In the genomic region with DNA sequence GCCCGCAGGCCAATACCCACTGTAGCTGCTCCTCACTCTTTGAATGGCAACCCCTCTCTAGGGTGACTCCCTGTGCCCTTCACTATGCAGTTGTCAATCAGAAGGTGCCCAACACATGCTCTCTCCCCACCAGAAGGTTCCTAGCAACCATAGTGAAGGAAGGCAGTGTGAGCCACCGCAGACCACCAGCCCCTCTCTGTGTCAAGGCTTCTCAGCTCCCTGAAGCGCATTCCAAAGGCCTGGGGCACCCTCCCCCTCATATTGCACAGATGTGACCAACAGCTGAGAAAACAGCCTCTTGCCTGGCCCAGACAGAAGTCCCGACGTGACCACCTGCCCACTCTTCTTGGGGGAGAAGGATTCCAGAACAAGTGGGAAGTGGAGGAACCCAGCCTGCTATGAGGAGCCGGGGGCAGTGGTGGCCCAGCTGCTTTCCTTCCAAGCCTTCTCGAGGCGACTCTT, we compare ENCODE assay signal across 8 mouse cellular contexts. TPM values are rescaled to one million over a fixed set of nuclear protein-coding genes. Genes with fewer than 3 reads are reported as not detected.
A peak's percentile ranks its signal among the peaks of the same experiment; 100 is the strongest.
DNase-seq lines count a peak whose midpoint lies in the region; ATAC-seq and TF ChIP-seq lines count a peak whose summit lies in the region.

No protein-coding gene starts in this region.

- peaks cover 16% of the 10 kb centered on the region for H3K36me3 ChIP-seq in kidney, embryonic 14.5 days (ENCODE audit: control insufficient read depth, insufficient read depth, low read length)
- H3K36me3 ChIP-seq in embryonic facial prominence, embryonic 14.5 days (ENCODE audit: control insufficient read depth, insufficient read depth, low read length): 0 out of 2 replicates have a peak, but pooled peaks cover 10% of the 10 kb centered on the region
- peaks cover 17% of the 10 kb centered on the region for H3K36me3 ChIP-seq in limb, embryonic 10.5 days
- peaks cover 19% of the 10 kb centered on the region for H3K36me3 ChIP-seq in neural tube, embryonic 13.5 days

- H3K4me3 ChIP-seq in kidney, embryonic 14.5 days (ENCODE audit: low read length): peak overlapping the region; percentile 71
- H3K4me3 ChIP-seq in embryonic facial prominence, embryonic 14.5 days (ENCODE audit: low read depth, low read length): peak overlapping the region; percentile 54
- H3K4me3 ChIP-seq in limb, embryonic 10.5 days: peak overlapping the region; percentile 59
- peak overlapping the region; percentile 66 for H3K4me3 ChIP-seq in neural tube, embryonic 13.5 days
- H3K4me3 ChIP-seq in cerebellum, adult 2 months (replicated peaks; ENCODE audit: insufficient read depth, low read depth, low read length): no peak overlapping the region

- no peak for TF ChIP-seq POLR2A in cerebellum, adult 2 months (IDR thresholded peaks at IDR 0.05; ENCODE audit: borderline replicate concordance, insufficient read depth, low read length)

- H3K27me3 ChIP-seq in kidney, embryonic 14.5 days (ENCODE audit: control insufficient read depth, insufficient read depth, low read length): no peaks in the 10 kb centered on the region; the same call in 1 of the 2 replicates
- H3K27me3 ChIP-seq in embryonic facial prominence, embryonic 14.5 days (replicated peaks; ENCODE audit: control insufficient read depth, insufficient read depth, low read length): peaks cover 8% of the 10 kb centered on the region
- H3K27me3 ChIP-seq in limb, embryonic 10.5 days (ENCODE audit: low read depth, poor library complexity, severe bottlenecking): peaks cover 40% of the 10 kb centered on the region
- no peaks in the 10 kb centered on the region; the same call in 1 of the 2 replicates for H3K27me3 ChIP-seq in neural tube, embryonic 13.5 days
- peaks cover 5% of the 10 kb centered on the region for H3K27me3 ChIP-seq in cerebellum, adult 2 months (ENCODE audit: control insufficient read depth, insufficient read depth, low read length)

- H3K4me1 ChIP-seq in kidney, embryonic 14.5 days (ENCODE audit: control insufficient read depth, insufficient read depth, low read length): peaks cover 38% of the 10 kb centered on the region
- peaks cover 32% of the 10 kb centered on the region for H3K4me1 ChIP-seq in embryonic facial prominence, embryonic 14.5 days (ENCODE audit: control insufficient read depth, insufficient read depth, low read length)
- H3K4me1 ChIP-seq in limb, embryonic 10.5 days: peaks cover 48% of the 10 kb centered on the region
- H3K4me1 ChIP-seq in neural tube, embryonic 13.5 days (replicated peaks): peaks cover 53% of the 10 kb centered on the region
- H3K4me1 ChIP-seq in cerebellum, adult 2 months (ENCODE audit: control insufficient read depth, insufficient read depth, low read length): peaks cover 7% of the 10 kb centered on the region; the same call in 1 of the 2 replicates

- H3K9ac ChIP-seq in kidney, embryonic 14.5 days (ENCODE audit: low read depth, low read length): peak overlapping the region; percentile 82
- H3K9ac ChIP-seq in embryonic facial prominence, embryonic 14.5 days (ENCODE audit: low read depth, low read length): peak overlapping the region; percentile 69
- peak overlapping the region; percentile 91 for H3K9ac ChIP-seq in neural tube, embryonic 13.5 days

- no peaks in the 10 kb centered on the region for H3K9me3 ChIP-seq in kidney, embryonic 14.5 days (ENCODE audit: control insufficient read depth, low read length)
- no peaks in the 10 kb centered on the region for H3K9me3 ChIP-seq in embryonic facial prominence, embryonic 14.5 days (ENCODE audit: control insufficient read depth, low read length)
- H3K9me3 ChIP-seq in limb, embryonic 10.5 days (replicated peaks): no peaks in the 10 kb centered on the region
- H3K9me3 ChIP-seq in neural tube, embryonic 13.5 days: no peaks in the 10 kb centered on the region

- peak overlapping the region; percentile 96 for H3K4me2 ChIP-seq in kidney, embryonic 14.5 days (replicated peaks; ENCODE audit: low read depth, low read length)
- peak overlapping the region; percentile 95 for H3K4me2 ChIP-seq in embryonic facial prominence, embryonic 14.5 days (ENCODE audit: low read depth, low read length)
- H3K4me2 ChIP-seq in neural tube, embryonic 13.5 days: peak overlapping the region; percentile 95

- no peak for DNase-seq in kidney, adult 8-10 months
- DNase-seq in embryonic facial prominence, embryonic 14.5 days (ENCODE audit: low spot score): peak; percentile 65
- peak; percentile 52 for DNase-seq in limb, embryonic 10.5 days (ENCODE audit: low spot score)
- DNase-seq in right cerebral cortex, postnatal 36 days (ENCODE audit: low spot score in 2 of 2): no peak
- no peak for DNase-seq in ovary, postnatal 10 days (ENCODE audit: low spot score)
- no peak for DNase-seq in cerebellum, adult 2 months

- 6% methylated on average over 8 of the region's 8 CpGs for WGBS in kidney, embryonic 14.5 days
- 7% methylated on average over 8 of the region's 8 CpGs for WGBS in embryonic facial prominence, embryonic 14.5 days
- 3% methylated on average over 8 of the region's 8 CpGs for WGBS in limb, embryonic 10.5 days
- 6% methylated on average over 8 of the region's 8 CpGs for WGBS in neural tube, embryonic 13.5 days
- 26% methylated on average over 8 of the region's 8 CpGs for WGBS in cerebellum, adult 2 months

- TF ChIP-seq CTCF in cerebellum, adult 2 months (IDR thresholded peaks at IDR 0.05; ENCODE audit: borderline replicate concordance, insufficient read depth, low read depth, low read length): no peak

- H3K27ac ChIP-seq in kidney, embryonic 14.5 days (ENCODE audit: low read depth, low read length): peak overlapping the region; percentile 48; the same call in 1 of the 2 replicates
- H3K27ac ChIP-seq in embryonic facial prominence, embryonic 14.5 days (replicated peaks; ENCODE audit: low read depth, low read length): peak overlapping the region; percentile 65; the same call in 1 of the 2 replicates
- peak overlapping the region; percentile 86; the same call in 1 of the 2 replicates for H3K27ac ChIP-seq in limb, embryonic 10.5 days
- H3K27ac ChIP-seq in neural tube, embryonic 13.5 days (replicated peaks): peak overlapping the region; percentile 89
- H3K27ac ChIP-seq in cerebellum, adult 2 months (ENCODE audit: insufficient read depth, low read length): no peak overlapping the region

- peak; percentile 13; the same call in 1 of the 2 replicates for ATAC-seq in kidney, embryonic 14.5 days (ENCODE audit: low FRiP score, low TSS enrichment)
- ATAC-seq in embryonic facial prominence, embryonic 14.5 days (ENCODE audit: low read depth): 0 out of 2 replicates have a peak, but pooled peaks have one; percentile 20
- peak; percentile 57 for ATAC-seq in neural tube, embryonic 13.5 days (ENCODE audit: low read depth)

RNA-seq across cellular contexts. Expression of gene Nes, which starts 1.4 kb away (rescaled TPM):
- polyA plus RNA-seq in kidney, embryonic 14.5 days (2014; fragmentation: Nextera tagmentation; extraction: Ambion mirVana): 14.8 and 26.1 TPM in 2 replicates
- polyA plus RNA-seq in embryonic facial prominence, embryonic 14.5 days (2014; fragmentation: Nextera tagmentation; extraction: Ambion mirVana): 36.4 and 40.5 TPM in 2 replicates
- polyA plus RNA-seq in limb, embryonic 10.5 days (2016; fragmentation: Nextera tagmentation; extraction: Ambion mirVana): 13.5 and 14.6 TPM in 2 replicates
- 44.1 and 47.1 TPM in 2 replicates for polyA plus RNA-seq in neural tube, embryonic 13.5 days (2015; fragmentation: Nextera tagmentation; extraction: Ambion mirVana)
- polyA plus RNA-seq in cerebellum, adult 2 months (2012; rRNA removed): 2.7 and 3.4 TPM in 2 replicates

RNA-seq across cellular contexts. Expression of gene Crabp2, which starts 23.8 kb away (rescaled TPM):
- 113 and 169 TPM in 2 replicates for polyA plus RNA-seq in kidney, embryonic 14.5 days (2014; fragmentation: Nextera tagmentation; extraction: Ambion mirVana)
- 145 and 175 TPM in 2 replicates for polyA plus RNA-seq in embryonic facial prominence, embryonic 14.5 days (2014; fragmentation: Nextera tagmentation; extraction: Ambion mirVana)
- 944 and 1,066 TPM in 2 replicates for polyA plus RNA-seq in limb, embryonic 10.5 days (2016; fragmentation: Nextera tagmentation; extraction: Ambion mirVana)
- polyA plus RNA-seq in neural tube, embryonic 13.5 days (2015; fragmentation: Nextera tagmentation; extraction: Ambion mirVana): 193 and 205 TPM in 2 replicates
- 3.5 and 5.0 TPM in 2 replicates for polyA plus RNA-seq in cerebellum, adult 2 months (2012; rRNA removed)

RNA-seq across cellular contexts. Expression of gene Bcan, which starts 27.8 kb away (rescaled TPM):
- polyA plus RNA-seq in kidney, embryonic 14.5 days (2014; fragmentation: Nextera tagmentation; extraction: Ambion mirVana): not detected in 2 replicates
- polyA plus RNA-seq in embryonic facial prominence, embryonic 14.5 days (2014; fragmentation: Nextera tagmentation; extraction: Ambion mirVana): 0.63 and 1.1 TPM in 2 replicates
- polyA plus RNA-seq in limb, embryonic 10.5 days (2016; fragmentation: Nextera tagmentation; extraction: Ambion mirVana): not detected in 2 replicates
- polyA plus RNA-seq in neural tube, embryonic 13.5 days (2015; fragmentation: Nextera tagmentation; extraction: Ambion mirVana): 37.8 and 41.3 TPM in 2 replicates
- 357 and 400 TPM in 2 replicates for polyA plus RNA-seq in cerebellum, adult 2 months (2012; rRNA removed)

RNA-seq across cellular contexts. Expression of gene Rrnad1, which starts 41.7 kb away (rescaled TPM):
- polyA plus RNA-seq in kidney, embryonic 14.5 days (2014; fragmentation: Nextera tagmentation; extraction: Ambion mirVana): 19.3 and 21.6 TPM in 2 replicates
- polyA plus RNA-seq in embryonic facial prominence, embryonic 14.5 days (2014; fragmentation: Nextera tagmentation; extraction: Ambion mirVana): 12.8 and 13.3 TPM in 2 replicates
- 21.1 and 21.7 TPM in 2 replicates for polyA plus RNA-seq in limb, embryonic 10.5 days (2016; fragmentation: Nextera tagmentation; extraction: Ambion mirVana)
- 20.1 and 22.2 TPM in 2 replicates for polyA plus RNA-seq in neural tube, embryonic 13.5 days (2015; fragmentation: Nextera tagmentation; extraction: Ambion mirVana)
- 46.8 and 49.5 TPM in 2 replicates for polyA plus RNA-seq in cerebellum, adult 2 months (2012; rRNA removed)

RNA-seq across cellular contexts. Expression of gene Isg20l2, which starts 42.1 kb away (rescaled TPM):
- 34.6 and 45.5 TPM in 2 replicates for polyA plus RNA-seq in kidney, embryonic 14.5 days (2014; fragmentation: Nextera tagmentation; extraction: Ambion mirVana)
- polyA plus RNA-seq in embryonic facial prominence, embryonic 14.5 days (2014; fragmentation: Nextera tagmentation; extraction: Ambion mirVana): 20.9 and 22.9 TPM in 2 replicates
- polyA plus RNA-seq in limb, embryonic 10.5 days (2016; fragmentation: Nextera tagmentation; extraction: Ambion mirVana): 84.8 and 86.0 TPM in 2 replicates
- 36.2 and 41.4 TPM in 2 replicates for polyA plus RNA-seq in neural tube, embryonic 13.5 days (2015; fragmentation: Nextera tagmentation; extraction: Ambion mirVana)
- 15.2 and 15.9 TPM in 2 replicates for polyA plus RNA-seq in cerebellum, adult 2 months (2012; rRNA removed)

Comparison
In these comparisons a context has a peak if more than half of its experiments do, and no peak if none do; other contexts are left out.
1. DNase-seq: peak in embryonic facial prominence, embryonic 14.5 days (single experiment) and limb, embryonic 10.5 days (single experiment); none in kidney, adult 8-10 months (0 of 2), right cerebral cortex, postnatal 36 days (0 of 2), ovary, postnatal 10 days (single experiment) and cerebellum, adult 2 months (0 of 2).
2. RNA of gene Crabp2, which starts 23.8 kb away (polyA plus RNA-seq): 944 to 1,066 TPM in limb, embryonic 10.5 days, 193 to 205 TPM in neural tube, embryonic 13.5 days, 145 to 175 TPM in embryonic facial prominence, embryonic 14.5 days and 113 to 169 TPM in kidney, embryonic 14.5 days; 3.5 to 5.0 TPM in cerebellum, adult 2 months; every median in the first group is over 10 times any median in the second.
3. RNA of gene Bcan, which starts 27.8 kb away (polyA plus RNA-seq): 357 to 400 TPM in cerebellum, adult 2 months and 37.8 to 41.3 TPM in neural tube, embryonic 13.5 days; 0.63 to 1.1 TPM in embryonic facial prominence, embryonic 14.5 days, not detected in limb, embryonic 10.5 days and not detected in kidney, embryonic 14.5 days; every median in the first group is over 10 times any median in the second.
4. Peak in every context shown above with its lines, with median percentiles within 50 percentile points of each other: ATAC-seq, H3K4me2 ChIP-seq and H3K9ac ChIP-seq.